Mouse (Mus musculus) liver, adult 2 months (tissue): ENCODE results near the gene Omd. TPM values are rescaled to one million over a fixed set of nuclear protein-coding genes. Genes with fewer than 3 reads are reported as not detected.

Experiments used
- DNase-seq: peaks from one replicate; pipeline ENCODE4 v3.0.0-alpha.2; 2011; ENCODE audit warnings: low read depth, low spot score; ENCODE audit errors: extremely low read depth
- H3K27ac ChIP-seq: fragments of 200-500 bp; replicated peaks from 2 replicates; pipeline ENCODE4 v1.5.1; 2012; ENCODE audit warnings: low read depth, mild to moderate bottlenecking, control low read depth, inconsistent platforms, low read length; ENCODE audit not compliant: insufficient read depth
- H3K27me3 ChIP-seq: fragments of 200-500 bp; 2 replicates; pipeline ENCODE4 v1.6.1; 2012; ENCODE audit warnings: mild to moderate bottlenecking, moderate library complexity, low read length, inconsistent platforms; ENCODE audit not compliant: control insufficient read depth, insufficient read depth
- H3K36me3 ChIP-seq: fragments of 200-500 bp; 2 replicates; pipeline ENCODE4 v1.6.1; 2012; ENCODE audit warnings: low read length, inconsistent platforms; ENCODE audit not compliant: control insufficient read depth, insufficient read depth
- H3K4me1 ChIP-seq: fragments of 200-500 bp; 2 replicates; pipeline ENCODE4 v1.6.1; 2011; ENCODE audit warnings: low read length; ENCODE audit not compliant: control insufficient read depth, insufficient read depth
- H3K4me3 ChIP-seq: fragments of 200-500 bp; 2 replicates; pipeline ENCODE4 v1.5.1; 2011; ENCODE audit warnings: low read depth, mild to moderate bottlenecking, control low read depth, low read length, moderate library complexity; ENCODE audit not compliant: insufficient read depth
- H3K79me2 ChIP-seq: fragments of 200-500 bp; 2 replicates; pipeline ENCODE4 v1.6.1; 2012; ENCODE audit warnings: inconsistent platforms, mild to moderate bottlenecking, low read length, moderate library complexity; ENCODE audit not compliant: control insufficient read depth, insufficient read depth
- H3K9ac ChIP-seq: fragments of 200-500 bp; 2 replicates; pipeline ENCODE4 v1.6.1; 2012; ENCODE audit warnings: low read depth, mild to moderate bottlenecking, control low read depth, inconsistent platforms, low read length
- CTCF ChIP-seq: fragments of 200-500 bp; IDR thresholded peaks from 2 replicates; pipeline ENCODE4 v1.5.1; 2011; ENCODE audit warnings: low read depth, low read length, control low read depth
- POLR2A ChIP-seq: fragments of 200-500 bp; IDR thresholded peaks from 2 replicates; pipeline ENCODE4 v1.6.1; 2011; ENCODE audit warnings: low read length, control low read depth; ENCODE audit not compliant: insufficient read depth; ENCODE audit errors: extremely low read depth
- WGBS: fragments of 180-500 bp; shearing (Covaris S2); methylation state at CpG from one replicate; pipeline ENCODE4 v1.1.7; 2018; 5-methylcytosine and 5-hydroxymethylcytosine counted together
- polyA plus RNA-seq: library from polyadenylated mRNA; depleted of rRNA; stranded (reverse); fragments of >200 nt; gene quantifications from 2 replicates; pipeline ENCODE4 v1.2.3, GENCODE M21; 2012
- total RNA-seq: library from RNA; depleted of rRNA; stranded (reverse); fragments of >200 nt; gene quantifications from 2 replicates; pipeline ENCODE4 v1.2.3, GENCODE M21; 2014

The Omd gene
- total and polyA plus RNA-seq, 2 experiments: 0.55 TPM; not detected in 1

DNA sequence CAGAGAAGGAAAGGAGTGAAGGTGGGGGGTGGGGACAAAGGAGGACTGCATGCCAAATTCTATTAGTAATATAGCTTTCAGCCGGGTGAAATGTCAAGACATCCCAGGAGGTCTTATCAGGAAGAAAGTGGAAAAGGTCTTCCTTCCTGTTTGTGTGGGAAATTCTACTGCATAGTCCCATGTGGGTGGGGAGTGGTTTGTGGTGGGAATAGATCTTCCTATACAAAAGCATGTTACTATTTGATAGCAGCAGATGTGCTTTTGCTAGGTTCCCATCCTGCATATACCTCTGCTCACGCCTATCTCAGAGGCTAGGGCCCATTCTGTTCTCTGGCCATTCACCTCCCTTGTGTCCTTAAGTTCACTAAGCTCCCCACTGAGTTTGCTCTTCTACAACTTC, 21.4 kb upstream of the Omd start:
- no peak for DNase-seq

GRCm38 (mm10) chr13:49564347-49564746, 17.9 kb upstream of the Omd start:
- H3K36me3 ChIP-seq: no peaks in the 10 kb centered on the region
- no peak for TF ChIP-seq POLR2A
- TF ChIP-seq CTCF: peak; percentile 17; the same call in 1 of the 2 replicates
- WGBS: 92% methylated on average over 1 of the region's 1 CpGs
- H3K79me2 ChIP-seq: no peaks in the 10 kb centered on the region
- H3K4me3 ChIP-seq: no peak overlapping the region
- no peak overlapping the region for H3K9ac ChIP-seq
- H3K27me3 ChIP-seq: no peaks in the 10 kb centered on the region
- H3K27ac ChIP-seq: no peak overlapping the region
- no peak for DNase-seq
- no peaks in the 10 kb centered on the region for H3K4me1 ChIP-seq

More for the DNA sequence above, 21.4 kb upstream of the Omd start:
- Histone ChIP-seq H3K4me1 (no peaks in the 10 kb centered on the region), H3K36me3 (no peaks in the 10 kb centered on the region), H3K27ac (no peak overlapping the region), H3K27me3 (no peaks in the 10 kb centered on the region), H3K79me2 (no peaks in the 10 kb centered on the region), H3K4me3 (no peak overlapping the region), H3K9ac (no peak overlapping the region)
- no peak for TF ChIP-seq POLR2A
- 68% methylated on average over 2 of the region's 2 CpGs for WGBS

- Histone ChIP-seq H3K79me2 (no peaks in the 10 kb centered on the region), H3K4me3 (no peak overlapping the region), H3K27me3 (no peaks in the 10 kb centered on the region), H3K4me1 (no peaks in the 10 kb centered on the region), H3K9ac (no peak overlapping the region), H3K27ac (no peak overlapping the region), H3K36me3 (no peaks in the 10 kb centered on the region)
- 62% methylated on average over 3 of the region's 3 CpGs for WGBS
- DNase-seq: peak; percentile 37
- no peak for TF ChIP-seq POLR2A
- TF ChIP-seq CTCF: no peak
Observed at GRCm38 (mm10) chr13:49570371-49570770, 11.9 kb upstream of the Omd start.

GRCm38 (mm10) chr13:49571418-49571817, 10.8 kb upstream of the Omd start:
- no peaks in the 10 kb centered on the region for H3K79me2 ChIP-seq
- H3K4me3 ChIP-seq: no peak overlapping the region
- H3K4me1 ChIP-seq: no peaks in the 10 kb centered on the region
- WGBS: 89% methylated on average over 2 of the region's 2 CpGs
- no peak overlapping the region for H3K9ac ChIP-seq
- no peak for DNase-seq
- no peak overlapping the region for H3K27ac ChIP-seq
- H3K36me3 ChIP-seq: no peaks in the 10 kb centered on the region
- H3K27me3 ChIP-seq: no peaks in the 10 kb centered on the region
- TF ChIP-seq POLR2A (no peak), CTCF (no peak)

DNA sequence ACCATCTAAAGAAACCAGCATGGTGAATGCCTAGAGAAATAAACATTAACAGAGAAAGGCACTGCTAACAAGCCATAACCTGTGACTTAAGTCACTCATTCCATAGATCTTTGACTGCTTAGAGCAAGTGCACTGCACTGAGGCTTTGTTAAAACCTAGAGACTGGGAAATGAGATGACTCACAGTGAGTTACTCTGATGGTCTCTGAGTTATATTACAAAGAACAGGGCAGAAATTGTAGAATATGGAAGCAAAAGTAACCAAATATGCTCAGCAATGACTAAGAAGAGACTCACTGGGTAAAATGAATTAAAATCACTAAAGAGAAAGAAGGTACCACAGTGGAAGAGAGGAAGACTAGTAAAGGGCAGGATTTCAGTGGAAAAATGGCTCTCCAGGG, 1.6 kb downstream of the Omd start:
- Histone ChIP-seq H3K27ac (no peak overlapping the region), H3K9ac (no peak overlapping the region)
- DNase-seq: no peak

DNA sequence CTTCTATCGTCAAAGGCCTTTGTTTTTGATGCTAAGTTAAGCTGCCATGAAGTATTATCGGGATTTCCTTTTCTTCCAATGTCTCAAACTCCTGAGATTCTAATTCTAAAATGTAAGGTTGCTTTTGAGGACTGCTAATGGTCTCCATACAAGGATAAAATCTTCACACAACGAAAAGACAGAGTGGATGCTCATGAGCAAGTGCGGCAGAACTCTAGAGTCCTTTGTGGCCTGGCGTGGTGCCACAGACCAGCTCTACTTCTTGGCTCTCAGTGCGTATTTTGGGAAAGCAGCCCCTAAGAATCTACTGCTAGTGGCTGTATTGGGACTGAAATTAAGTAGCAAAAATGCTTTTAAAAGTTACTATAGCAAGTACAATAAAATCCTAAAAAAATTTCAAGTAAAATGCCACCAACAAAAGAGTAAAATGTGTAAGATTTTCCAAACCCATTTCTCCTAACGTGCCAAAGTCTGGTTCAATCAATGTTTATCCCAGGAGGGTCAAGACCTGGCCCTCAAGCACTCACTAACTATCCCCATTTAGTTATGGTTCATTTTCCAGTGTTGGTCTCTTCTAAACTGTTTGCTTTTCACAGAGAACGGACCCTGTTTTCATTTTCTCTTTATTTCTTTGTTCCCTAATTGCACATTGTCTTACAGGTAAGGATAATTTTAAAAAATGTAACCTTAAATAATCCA, 2.2 kb downstream of the Omd start:
- H3K9ac ChIP-seq: no peak overlapping the region
- H3K36me3 ChIP-seq: no peaks in the 10 kb centered on the region
- peak; percentile 38 for DNase-seq
- no peaks in the 10 kb centered on the region for H3K27me3 ChIP-seq
- H3K79me2 ChIP-seq: no peaks in the 10 kb centered on the region
- H3K4me1 ChIP-seq: peaks cover 4% of the 10 kb centered on the region; the same call in 1 of the 2 replicates
- TF ChIP-seq POLR2A (no peak), CTCF (no peak)
- no peak overlapping the region for H3K27ac ChIP-seq
- 75% methylated on average over 8 of the region's 8 CpGs for WGBS
- no peak overlapping the region for H3K4me3 ChIP-seq

More for the DNA sequence above, 1.6 kb downstream of the Omd start:
- H3K4me3 ChIP-seq: no peak overlapping the region
- H3K79me2 ChIP-seq: no peaks in the 10 kb centered on the region
- H3K4me1 ChIP-seq: peaks cover 4% of the 10 kb centered on the region; the same call in 1 of the 2 replicates
- no peaks in the 10 kb centered on the region for H3K36me3 ChIP-seq
- TF ChIP-seq POLR2A (no peak), CTCF (no peak)
- no peaks in the 10 kb centered on the region for H3K27me3 ChIP-seq
